Mouse (Mus musculus): ENCODE measurements around the gene Uqcr10. TPM values are rescaled to one million over a fixed set of nuclear protein-coding genes. Genes with fewer than 3 reads are reported as not detected.
"Not testable (repeated sequence)": the region's sequence is repeated elsewhere in the genome, so short reads cannot be mapped to it uniquely, and the experiment has no call there.

Gene Uqcr10
- total RNA-seq, 2 experiments from 2014 or later: 1,345 to 1,457 TPM

DNA sequence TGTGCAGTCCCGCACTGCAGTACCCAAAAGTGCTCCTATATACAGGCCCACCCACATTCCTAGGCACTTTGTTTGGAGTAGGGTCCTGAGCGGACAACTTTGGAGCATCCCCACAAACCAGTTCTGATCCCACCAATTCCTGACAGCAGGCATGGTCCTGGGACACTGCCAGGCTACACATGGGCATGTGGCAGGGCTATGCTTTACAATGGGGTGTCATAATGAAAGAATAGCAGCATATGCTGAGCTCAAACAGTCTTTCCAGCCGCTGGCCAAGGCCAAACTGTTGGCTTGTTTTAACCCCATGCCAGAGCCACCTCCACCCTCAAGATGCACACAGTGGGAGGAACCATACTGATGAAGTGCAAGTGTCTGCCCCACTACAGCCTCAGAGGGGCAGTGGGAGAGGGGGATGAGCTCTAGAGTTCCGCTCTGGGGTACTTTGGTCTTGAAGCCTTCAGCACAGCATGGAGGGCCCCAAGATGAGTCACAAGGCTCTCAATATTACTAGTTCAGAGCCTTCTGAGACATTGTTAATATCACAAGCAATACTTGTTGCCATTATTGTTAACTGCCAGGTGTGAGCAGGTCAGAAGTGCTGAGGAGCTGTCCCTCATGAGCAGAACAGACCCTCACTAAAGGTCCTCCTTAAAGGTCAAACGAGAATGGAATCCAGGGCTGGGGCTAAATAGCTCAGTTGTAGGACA, 12.5 kb upstream of the Uqcr10 start:
- intact Hi-C loops (cut with DNase I): no loop called here
- no peak for DNase-seq

DNA sequence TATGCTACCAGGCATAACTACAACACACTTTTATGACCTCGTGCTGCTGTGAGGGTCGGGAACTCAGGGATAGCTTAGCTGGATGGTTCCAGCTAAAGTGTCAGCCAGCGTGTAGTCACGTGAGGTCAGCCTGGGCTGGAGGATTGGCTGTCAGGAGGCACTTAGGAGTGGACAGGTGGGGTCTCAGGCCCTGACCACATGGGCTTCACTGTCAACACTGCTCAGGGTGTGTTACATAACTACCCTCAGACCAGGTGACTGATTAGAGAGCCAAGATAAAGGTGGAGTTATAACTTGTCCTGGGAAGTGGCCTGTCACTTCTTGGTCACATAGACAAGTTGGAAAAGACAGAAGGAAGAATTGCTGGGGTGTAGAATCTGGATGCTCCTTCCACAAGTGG, 11.5 kb upstream of the Uqcr10 start:
- DNase-seq: no peak
- intact Hi-C loops (cut with DNase I): no loop called here

DNA sequence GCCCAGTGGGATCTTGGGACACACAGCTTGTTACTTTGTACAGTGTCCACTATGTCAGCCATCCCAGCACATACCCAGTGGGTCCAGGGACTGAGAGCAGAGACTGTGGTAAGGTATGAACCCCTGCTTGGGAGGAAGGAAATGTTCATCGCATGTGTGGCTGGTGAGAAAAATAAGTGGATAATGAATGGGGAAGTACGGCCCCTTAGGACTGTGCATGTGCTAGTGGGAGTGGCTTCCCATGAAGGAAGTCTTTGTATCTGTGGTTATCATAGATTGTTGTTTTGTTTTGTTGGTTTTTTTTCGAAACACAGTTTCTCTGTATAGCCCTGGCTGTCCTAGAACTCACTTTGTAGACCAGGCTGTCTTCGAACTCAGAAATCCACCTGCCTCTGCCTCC, 10.6 kb upstream of the Uqcr10 start:
- intact Hi-C loops (cut with DNase I): no loop called here
- no peak for DNase-seq

DNA sequence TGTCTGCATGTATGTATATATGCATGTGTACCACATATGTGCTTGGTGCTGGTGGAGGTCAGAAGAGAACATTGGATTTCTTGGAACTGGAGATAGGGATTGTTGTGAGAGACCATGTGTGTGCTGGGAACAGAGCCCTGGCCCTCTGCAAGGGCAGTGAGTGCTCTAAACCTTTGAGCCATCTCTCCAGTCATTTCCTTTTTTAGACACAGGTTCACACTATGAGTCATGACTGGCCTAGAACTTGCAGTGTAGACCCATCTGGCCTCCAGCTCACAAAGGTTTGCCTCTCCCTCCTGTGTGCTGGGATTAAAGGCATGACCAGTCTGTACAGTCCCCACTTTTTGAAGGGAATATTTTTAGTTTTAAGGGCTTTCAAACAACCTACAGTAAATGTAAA, 8.7 kb upstream of the Uqcr10 start:
- no peak for DNase-seq
- intact Hi-C loops (cut with DNase I): no loop called here

DNA sequence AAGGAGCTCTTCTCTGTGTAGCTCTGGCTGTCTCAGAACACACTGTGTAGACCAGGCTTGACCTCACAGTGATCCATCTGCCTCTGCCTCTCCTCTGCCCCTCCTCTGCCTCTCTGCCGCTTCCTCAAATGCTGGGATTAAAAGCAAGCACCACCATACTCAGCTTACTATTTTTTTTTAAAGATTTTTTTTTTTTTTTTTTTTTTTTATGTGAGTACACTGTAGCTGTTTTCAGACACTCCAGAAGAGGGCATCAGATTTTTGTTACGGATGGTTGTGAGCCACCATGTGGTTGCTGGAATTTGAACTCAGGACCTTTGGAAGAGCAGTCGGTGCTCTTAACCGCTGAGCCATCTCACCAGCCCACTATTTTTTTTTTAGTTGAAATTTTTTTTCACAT, 6.0 kb upstream of the Uqcr10 start:
- intact Hi-C loops (cut with DNase I); DNase-seq: not testable (repeated sequence)

DNA sequence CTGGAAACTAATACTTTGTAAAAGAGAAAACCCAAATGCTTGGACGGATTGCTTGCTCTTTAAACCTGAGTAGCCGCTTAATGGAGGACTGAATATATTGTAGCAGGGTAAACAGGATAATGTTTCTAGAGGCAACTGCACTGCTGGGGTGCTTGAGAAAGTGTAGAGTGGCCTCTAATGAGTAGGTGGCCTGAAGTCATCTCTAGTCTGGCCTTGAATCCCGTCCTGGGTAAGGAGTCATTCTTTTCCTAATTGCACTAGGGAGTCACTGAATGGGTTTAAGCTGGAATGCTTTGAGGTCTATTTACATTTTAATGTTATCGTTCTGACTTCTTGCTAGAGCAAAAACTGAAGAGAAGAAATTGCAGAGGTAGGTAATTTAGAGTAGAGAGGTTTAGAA, 1.0 kb upstream of the Uqcr10 start:
- intact Hi-C loops (cut with DNase I): loop anchor here (10.0 kb wide), 1 partner anchor 440 kb away; no protein-coding TSS in a partner anchor
- DNase-seq: no peak

DNA sequence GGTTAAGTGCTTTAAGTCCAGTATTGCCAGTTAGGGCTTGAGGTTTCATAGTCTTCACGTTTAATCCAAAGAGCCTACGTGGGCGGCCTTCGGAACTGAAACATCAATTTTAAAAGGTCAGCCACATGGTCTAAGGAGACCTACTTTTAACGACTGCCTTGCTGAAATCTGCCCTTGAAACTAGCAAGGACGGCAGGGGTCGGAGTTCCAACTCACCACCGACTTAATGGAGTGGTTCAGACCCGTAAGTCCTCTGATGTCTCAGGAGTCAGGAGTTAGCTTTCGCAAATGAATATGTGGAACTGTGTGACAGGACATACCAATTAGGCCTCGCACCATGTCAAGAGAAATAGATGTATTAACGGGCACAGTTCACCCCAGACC, 462 bp downstream of the Uqcr10 start:
- intact Hi-C loops (cut with DNase I): loop anchor here (10.0 kb wide), 1 partner anchor 439 kb away; no protein-coding TSS in a partner anchor
- DNase-seq: no peak

DNA sequence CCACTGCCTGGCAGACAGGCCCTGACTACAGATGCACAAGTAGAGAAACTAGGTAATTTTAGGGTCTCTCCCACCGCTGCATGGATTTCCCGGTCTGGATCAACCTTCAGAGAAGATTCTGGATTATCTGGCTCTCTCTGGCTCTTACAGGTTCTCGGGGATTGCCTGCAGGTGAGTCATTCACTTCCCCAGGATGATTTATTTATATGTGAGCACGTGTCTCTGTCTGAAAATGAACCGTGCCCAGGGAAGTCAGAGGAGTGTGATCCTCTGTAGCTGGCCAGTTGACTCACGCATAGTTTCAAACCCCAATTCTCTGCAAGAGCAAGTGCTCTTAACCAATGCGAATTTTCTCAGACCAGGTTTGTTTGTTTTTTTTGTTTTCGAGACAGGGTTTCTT, 3.4 kb downstream of the Uqcr10 start:
- intact Hi-C loops (cut with DNase I): loop anchor here (10.0 kb wide), 1 partner anchor 436 kb away; no protein-coding TSS in a partner anchor

DNA sequence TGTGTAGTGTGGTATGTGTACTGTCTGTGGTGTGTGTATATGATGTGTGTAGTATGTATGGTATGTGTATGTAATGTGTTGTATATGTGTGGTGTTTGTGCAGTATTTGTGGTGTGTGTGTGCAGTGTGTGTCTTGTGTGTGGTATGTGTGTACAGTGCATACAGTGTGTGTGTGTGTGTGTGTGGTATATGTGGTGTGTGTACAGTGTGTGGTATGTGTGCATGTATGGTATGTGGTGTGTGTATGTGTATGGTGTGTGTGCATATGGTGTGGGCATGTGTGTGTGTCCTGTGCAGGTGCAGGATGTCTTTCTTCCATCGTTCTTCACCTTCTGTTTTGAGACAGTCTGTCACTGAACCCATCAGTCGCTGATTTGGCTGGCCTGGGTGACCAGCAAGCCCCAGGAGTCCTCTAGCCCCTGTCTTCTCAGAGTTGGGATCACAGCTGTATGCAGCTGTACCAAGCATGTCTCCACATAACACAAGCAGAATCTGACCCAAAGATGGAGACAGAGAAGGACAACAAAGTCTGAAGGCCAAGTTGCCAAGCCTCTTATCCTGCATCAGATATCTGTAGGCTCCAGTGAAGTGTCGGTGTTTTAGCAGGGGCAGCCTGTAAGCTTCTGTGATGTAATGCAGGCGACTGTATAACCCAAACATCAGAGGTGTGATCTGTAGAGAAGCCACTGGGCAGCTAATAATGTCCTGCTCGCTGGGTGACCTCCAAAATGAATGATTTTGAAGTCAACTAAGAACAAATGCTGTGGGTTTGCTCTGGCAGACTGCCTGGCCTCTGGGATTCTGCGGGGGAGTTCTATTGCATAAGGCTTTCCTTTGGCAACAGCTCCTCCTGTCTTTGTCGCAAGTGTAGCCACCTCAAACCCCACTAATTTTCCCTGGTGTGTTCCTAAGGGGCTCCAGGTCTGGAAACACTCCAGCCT, 6.8 kb downstream of the Uqcr10 start:
- DNase-seq: peak; percentile 82 to 83
- intact Hi-C loops (cut with DNase I): loop anchor here (5.0 kb wide), 1 partner anchor 260 kb away; no protein-coding TSS in a partner anchor

More for the DNA sequence above, 3.4 kb downstream of the Uqcr10 start:
- DNase-seq: no peak

DNA sequence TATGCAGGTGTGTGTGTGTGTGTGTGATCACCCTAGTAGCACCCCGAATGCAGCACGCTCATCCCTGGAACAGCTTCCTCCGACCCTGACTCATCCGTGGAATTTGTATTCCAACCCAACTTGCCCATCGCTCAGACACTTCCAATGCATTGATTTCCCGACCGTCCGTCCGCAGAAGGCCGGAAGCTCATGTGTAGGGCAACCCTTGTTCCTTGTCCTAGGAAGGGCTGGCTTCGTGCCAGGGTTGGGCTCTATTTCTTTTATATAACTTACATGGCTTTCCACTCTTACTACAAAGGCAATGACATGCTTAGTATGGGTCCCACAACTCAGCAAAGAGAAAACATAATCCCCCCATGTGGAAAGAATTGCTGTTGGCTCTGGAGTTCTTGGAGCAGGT, 12.0 kb downstream of the Uqcr10 start:
- no peak for DNase-seq
- intact Hi-C loops (cut with DNase I): no loop called here

DNA sequence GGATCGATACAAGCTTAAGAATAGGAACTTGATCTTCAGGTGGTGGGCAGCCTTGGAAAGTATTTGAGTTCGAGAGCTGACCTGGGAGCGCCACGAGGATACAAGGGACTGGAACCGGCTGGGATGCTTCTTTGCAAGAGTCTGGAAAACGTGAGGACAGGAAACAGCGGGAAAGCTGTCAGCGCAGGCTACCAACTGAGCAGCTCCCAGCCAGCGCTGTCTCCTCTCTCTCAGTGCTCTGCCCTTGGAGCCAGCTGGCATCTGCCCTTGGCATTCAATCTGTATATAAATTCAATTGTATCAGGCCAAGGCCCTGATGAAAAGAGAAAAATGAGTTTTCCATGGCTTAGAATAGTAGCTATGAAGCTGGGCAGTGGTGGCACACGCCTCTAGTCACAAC, 12.9 kb downstream of the Uqcr10 start:
- peak; percentile 51 to 54 for DNase-seq
- intact Hi-C loops (cut with DNase I): no loop called here

DNA sequence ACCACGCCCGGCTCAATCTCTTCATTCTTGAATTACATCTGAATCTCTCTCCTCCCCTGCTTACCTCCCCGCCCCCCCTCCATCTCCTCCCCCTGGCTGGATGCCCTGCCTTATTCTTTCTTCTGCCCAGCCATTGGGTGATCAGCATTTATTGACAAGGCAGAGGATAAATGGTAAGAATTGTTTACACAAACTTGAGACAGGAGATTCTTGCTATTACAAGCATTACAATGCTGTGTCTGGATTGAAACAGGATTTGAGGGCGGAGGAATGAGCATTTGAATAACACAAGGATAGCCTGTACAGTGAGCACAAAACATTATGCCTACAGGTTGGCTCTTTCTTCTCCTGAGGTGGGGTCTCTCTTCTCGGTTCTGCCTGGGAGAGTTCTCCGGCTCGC, 13.8 kb downstream of the Uqcr10 start:
- DNase-seq: no peak
- intact Hi-C loops (cut with DNase I): no loop called here

DNA sequence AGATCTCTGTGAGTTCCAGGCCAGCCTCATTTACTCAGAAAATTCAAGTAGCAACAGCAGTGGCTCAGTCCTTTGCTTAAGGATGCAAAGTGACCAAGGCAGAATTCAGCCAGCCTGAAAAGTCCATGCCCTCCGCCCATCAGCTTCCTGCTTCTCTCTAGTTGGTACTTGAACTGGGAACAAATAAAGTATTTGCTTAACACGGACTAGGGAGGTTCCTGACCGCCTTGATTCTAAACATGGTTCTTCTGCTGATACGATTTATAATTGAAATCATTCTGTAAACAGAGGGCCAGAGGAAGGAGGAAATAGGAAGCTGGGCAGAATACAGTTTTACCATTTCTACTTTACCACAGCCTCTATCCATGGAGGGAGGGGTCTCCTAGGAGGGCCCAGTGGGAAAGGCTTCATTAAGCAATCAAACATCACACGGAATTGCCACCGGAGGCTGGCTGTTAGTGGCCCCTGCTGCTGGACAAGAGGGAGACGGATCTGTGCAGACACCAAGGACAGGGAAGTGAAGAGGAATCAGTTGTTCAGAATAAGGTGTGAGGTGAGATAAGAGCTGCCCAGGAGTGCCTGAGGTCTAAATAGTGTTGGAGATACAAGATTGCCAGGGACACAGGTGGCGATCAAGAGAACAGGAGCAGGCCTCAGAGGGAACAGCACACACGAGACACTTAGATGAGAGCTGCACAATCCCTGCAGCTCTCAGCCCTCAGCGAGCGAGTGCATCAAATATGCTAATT, 15.3 kb downstream of the Uqcr10 start:
- intact Hi-C loops (cut with DNase I): no loop called here
- no peak for DNase-seq

DNA sequence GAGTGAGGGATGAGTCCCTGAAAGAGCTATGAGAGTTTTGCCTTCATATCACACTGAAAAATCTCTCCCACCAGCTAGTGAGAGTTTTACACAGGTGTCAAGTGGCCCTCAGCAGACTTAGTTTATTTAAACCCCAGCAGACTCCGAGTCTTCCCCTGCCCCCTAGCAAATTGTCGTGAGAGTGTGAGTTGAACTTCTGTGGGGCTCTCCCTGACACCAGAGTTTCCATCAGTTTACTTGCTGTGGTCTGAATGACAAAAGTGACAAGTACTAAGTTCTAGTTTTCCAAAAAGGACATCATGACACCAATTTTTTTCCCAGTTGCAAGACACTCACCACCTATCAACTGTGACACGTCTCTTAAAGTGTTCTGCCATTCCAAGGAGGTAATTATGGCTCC, 16.3 kb downstream of the Uqcr10 start:
- no peak for DNase-seq
- intact Hi-C loops (cut with DNase I): no loop called here

DNA sequence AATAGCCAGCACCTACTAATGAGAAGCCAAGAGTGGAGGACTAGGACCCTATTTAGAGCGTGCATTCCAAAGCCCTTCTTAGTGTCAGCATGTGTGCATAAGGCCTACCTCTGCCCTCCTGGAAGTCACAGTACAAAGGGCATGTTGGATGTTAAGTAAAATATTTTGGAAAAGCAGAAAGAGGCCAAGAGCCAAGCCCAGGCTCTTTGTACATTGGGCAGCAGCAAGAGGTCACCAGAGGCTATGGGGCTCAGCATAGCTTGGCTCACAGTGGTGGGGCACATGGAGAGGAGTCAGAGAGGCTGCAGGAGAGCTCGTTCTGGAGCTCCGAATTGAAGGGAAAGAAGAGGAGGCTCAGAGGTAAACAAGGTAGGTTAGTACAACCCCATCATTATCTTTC, 17.1 kb downstream of the Uqcr10 start:
- intact Hi-C loops (cut with DNase I): no loop called here
- no peak for DNase-seq

DNA sequence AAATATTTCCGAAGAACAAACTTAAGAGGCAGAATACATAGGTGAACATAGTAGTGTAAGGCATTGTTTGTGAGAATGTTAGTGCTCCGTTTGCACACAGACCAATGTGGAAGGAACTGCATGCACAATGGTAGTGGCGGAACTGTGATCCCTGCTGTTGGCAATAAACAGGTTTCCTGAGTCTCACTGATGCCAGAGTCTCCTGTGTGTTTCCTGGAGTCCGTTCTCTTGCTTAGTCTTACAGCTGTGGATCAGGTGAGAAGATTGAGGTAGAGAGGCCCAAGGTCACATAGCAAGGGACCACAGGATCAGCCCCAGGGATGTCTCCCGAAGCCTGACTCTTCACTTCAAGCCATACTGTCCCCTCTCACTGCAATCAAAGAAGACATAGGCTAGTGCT, 18.6 kb downstream of the Uqcr10 start:
- DNase-seq: no peak
- intact Hi-C loops (cut with DNase I): no loop called here

DNA sequence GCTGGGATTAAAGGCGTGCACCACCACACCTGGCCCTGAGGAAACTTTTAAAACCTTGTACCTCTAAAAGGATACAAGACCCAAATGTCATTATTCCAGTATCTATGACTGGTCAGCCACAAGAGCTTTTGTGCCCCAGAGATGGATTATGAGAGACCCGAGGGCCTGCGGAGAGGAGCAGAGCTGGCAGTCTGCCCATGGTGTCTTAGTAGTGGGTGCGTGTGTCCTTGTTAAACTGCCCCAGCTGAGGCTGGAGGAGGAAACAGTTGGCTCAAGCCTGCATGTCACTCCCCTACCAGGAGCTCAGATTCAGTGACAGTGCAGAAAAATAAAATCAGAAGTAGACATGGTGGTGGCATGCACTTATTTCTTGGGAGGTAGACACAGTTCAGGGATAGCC, 19.1 kb downstream of the Uqcr10 start:
- intact Hi-C loops (cut with DNase I): no loop called here
- no peak for DNase-seq

DNA sequence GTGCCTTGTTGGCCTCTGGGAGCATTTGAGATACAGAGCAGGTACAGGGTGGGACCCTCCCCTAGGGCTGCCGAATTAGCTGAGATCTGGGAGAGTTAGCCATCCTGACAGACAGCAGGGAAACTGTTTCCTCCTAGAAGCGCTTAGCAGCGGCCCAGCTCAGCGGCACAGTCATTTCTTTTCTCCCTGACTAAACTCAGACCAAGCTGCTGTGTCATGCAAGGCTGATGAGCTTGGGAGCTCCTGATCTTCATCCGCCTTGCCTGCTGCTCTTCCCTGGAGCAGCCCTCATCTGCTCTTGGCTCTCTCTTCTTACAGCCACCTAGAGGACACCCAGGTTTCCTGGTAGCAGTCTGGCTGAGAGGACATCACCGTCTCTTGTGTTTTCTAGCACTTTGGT, 20.0 kb downstream of the Uqcr10 start:
- DNase-seq: no peak
- intact Hi-C loops (cut with DNase I): no loop called here

DNA sequence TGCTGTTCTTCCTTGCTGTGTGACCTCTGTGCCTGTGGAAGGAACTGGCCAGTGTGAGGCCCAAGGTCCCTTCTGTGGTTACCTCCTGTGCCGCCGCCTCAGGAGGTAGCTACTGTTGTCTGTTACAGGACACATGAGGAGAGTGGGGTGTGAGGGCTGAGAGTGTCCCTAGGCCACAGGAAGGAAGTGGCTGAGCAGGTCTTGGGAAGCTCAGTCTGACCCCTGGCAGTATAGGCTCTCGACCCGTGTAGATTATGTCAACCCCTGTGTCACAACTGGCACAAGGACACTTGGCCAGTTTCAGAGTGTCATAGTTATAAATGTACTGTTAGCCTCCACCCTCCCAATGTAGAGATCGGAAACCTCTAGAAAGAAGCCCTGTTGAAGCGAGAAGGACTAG, 20.6 kb downstream of the Uqcr10 start:
- intact Hi-C loops (cut with DNase I): no loop called here
- DNase-seq: no peak

DNA sequence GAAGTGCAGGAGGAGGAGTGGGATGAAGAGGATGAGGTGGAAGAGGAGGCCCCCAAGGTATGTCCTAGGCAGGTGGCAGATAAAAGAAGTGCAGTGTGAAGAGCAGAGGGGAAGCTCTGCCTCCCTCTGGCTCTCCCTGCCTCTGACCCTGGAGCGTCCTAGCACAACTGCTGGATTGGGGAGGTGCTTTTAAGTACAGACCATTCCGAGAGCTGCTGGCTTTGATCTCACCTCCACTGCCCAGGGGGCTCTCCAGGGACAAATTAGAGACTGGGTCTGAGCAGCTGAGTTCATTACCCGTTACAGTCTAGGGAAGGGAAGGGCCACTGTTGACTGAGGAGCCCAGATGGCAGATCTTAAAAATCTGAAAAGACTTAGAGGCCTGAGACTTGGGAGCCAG, 24.0 kb downstream of the Uqcr10 start:
- intact Hi-C loops (cut with DNase I): no loop called here
- DNase-seq: no peak

DNA sequence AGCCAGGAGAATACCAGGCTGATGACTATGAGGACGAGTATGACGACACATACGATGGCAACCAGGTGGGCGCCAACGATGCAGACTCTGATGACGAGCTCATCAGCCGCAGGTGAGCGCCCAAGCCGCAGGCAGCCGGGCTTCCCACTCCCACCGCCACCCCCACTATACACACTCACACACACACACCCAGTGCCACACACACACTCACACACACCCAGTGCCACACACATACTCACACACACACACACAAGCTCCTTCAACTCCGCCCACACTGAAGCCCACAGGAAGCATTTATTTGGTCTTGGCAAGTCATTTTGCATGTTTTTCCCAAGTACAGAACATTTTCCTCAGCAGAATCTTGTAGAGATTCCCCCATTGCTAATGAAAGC, 24.7 kb downstream of the Uqcr10 start:
- intact Hi-C loops (cut with DNase I): no loop called here

More for the DNA sequence above, 24.7 kb downstream of the Uqcr10 start:
- DNase-seq: no peak

All from heart, postnatal 10 days (tissue).